Mouse (Mus musculus) neural tube, embryonic 15.5 days (tissue): Measurements from ENCODE around the gene Gm20903. TPM values are rescaled to one million over a fixed set of nuclear protein-coding genes. Genes with fewer than 3 reads are reported as not detected.
"Not testable (repeated sequence)": the region's sequence is repeated elsewhere in the genome, so short reads cannot be mapped to it uniquely, and the experiment has no call there.

Experiments
- ATAC-seq: fragments of 200-750 bp; cut with Nextera tagmentation; 2 replicates; pipeline ENCODE4 v1.8.0; 2017; ENCODE audit warnings: mild to moderate bottlenecking, moderate TSS enrichment, moderate library complexity; ENCODE audit not compliant: low FRiP score
- H3K27ac ChIP-seq: fragments of 300-500 bp; sonication (generic); replicated peaks from 2 replicates; pipeline ENCODE4 v1.5.1; 2015; ENCODE audit warnings: mild to moderate bottlenecking, inconsistent platforms
- H3K27me3 ChIP-seq: fragments of 300-500 bp; sonication (generic); replicated peaks from 2 replicates; pipeline ENCODE4 v1.6.1; 2015; ENCODE audit warnings: inconsistent platforms
- H3K36me3 ChIP-seq: fragments of 300-500 bp; sonication (generic); 2 replicates; pipeline ENCODE4 v1.6.1; 2015; ENCODE audit warnings: inconsistent platforms
- H3K4me1 ChIP-seq: fragments of 300-500 bp; sonication (generic); 2 replicates; pipeline ENCODE4 v1.6.1; 2015; ENCODE audit warnings: inconsistent platforms
- H3K4me2 ChIP-seq: fragments of 300-500 bp; sonication (generic); 2 replicates; pipeline ENCODE4 v1.6.1; 2015; ENCODE audit warnings: inconsistent platforms, mild to moderate bottlenecking, moderate library complexity
- H3K4me3 ChIP-seq: fragments of 300-500 bp; sonication (generic); replicated peaks from 2 replicates; pipeline ENCODE4 v1.5.1; 2015; ENCODE audit warnings: mild to moderate bottlenecking, inconsistent platforms
- H3K9ac ChIP-seq: fragments of 300-500 bp; sonication (generic); replicated peaks from 2 replicates; pipeline ENCODE4 v1.6.1; 2015; ENCODE audit warnings: mild to moderate bottlenecking, inconsistent platforms
- H3K9me3 ChIP-seq: fragments of 300-500 bp; sonication (generic); replicated peaks from 2 replicates; pipeline ENCODE4 v1.6.1; 2016; ENCODE audit warnings: inconsistent platforms
- WGBS: fragments of 180-500 bp; shearing (Covaris S2); methylation state at CpG from one replicate; pipeline ENCODE4 v1.1.7; 2015; ENCODE audit warnings: mixed read lengths; 5-methylcytosine and 5-hydroxymethylcytosine counted together
- polyA plus RNA-seq: library from polyadenylated mRNA; unstranded; fragments of >200 nt; fragmentation: Nextera tagmentation; extraction: Ambion mirVana; gene quantifications from 2 replicates; pipeline ENCODE4 v1.2.1, GENCODE M21; 2015

Gm20903 gene
- not detected in 2 replicates for polyA plus RNA-seq

GRCm38 (mm10) chrY:73669015-73669414 lies at the start of gene Gm20903:
TSS of gene Gm20903 (plus strand) at chrY:73669315.
- not testable (repeated sequence) for ATAC-seq

More at GRCm38 (mm10) chrY:73669015-73669414, at the start of gene Gm20903:
- H3K9ac ChIP-seq, H3K4me2 ChIP-seq, H3K4me3 ChIP-seq, H3K9me3 ChIP-seq, H3K27ac ChIP-seq, H3K27me3 ChIP-seq, H3K4me1 ChIP-seq, H3K36me3 ChIP-seq: not testable (repeated sequence)
- WGBS = no CpG with 5 or more reads among the region's 6 CpGs
